Mouse (Mus musculus): Measurements from ENCODE around the gene Tbcb. TPM values are rescaled to one million over a fixed set of nuclear protein-coding genes. Genes with fewer than 3 reads are reported as not detected.

Gene Tbcb
- polyA plus RNA-seq (2012; rRNA removed) = 46.0 and 55.7 TPM in 2 replicates

DNA sequence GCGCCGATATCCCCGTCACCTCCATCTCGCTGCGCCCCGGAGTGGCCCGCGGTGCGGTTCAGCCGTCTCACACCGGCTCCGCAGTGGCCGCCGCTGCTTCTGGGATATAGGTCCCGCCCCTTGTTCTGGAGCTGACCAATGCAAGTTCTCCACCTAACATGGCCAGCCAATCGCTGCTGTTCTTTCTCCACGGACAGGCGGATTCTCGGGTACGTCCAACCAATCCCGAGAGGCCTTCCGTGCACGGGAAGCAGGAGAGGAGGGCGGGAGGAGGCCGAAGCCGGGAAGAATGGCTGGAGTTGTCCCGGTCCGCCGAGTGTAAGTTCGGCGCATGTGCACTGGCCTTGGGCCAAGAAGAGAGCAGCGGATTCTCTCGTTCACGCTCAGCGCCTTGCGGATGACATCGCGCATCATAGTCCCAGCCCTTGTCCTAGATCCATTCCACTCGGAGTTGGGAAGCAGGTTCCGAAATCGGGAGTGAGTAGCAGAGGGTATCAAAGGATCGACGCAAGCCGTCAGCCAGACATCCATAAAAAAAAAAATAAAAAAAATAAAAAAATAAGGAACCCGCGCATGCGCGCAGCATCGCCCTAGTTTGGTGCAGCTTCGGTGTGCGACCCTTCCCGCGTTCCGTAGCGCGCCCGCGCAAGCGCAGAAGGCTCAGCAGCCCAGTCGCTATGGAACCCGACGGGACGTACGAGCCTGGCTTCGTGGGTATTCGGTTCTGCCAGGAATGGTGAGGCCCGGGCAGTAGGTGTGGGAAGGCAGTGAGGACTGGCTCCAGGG, at the start of gene Tbcb, which contains the start of gene Polr2i:
Gene Tbcb (minus strand): TSS at position 604 of the 786 bp plus-strand sequence.
Gene Polr2i (plus strand): TSS at position 280 of the 786 bp plus-strand sequence.

DNA sequence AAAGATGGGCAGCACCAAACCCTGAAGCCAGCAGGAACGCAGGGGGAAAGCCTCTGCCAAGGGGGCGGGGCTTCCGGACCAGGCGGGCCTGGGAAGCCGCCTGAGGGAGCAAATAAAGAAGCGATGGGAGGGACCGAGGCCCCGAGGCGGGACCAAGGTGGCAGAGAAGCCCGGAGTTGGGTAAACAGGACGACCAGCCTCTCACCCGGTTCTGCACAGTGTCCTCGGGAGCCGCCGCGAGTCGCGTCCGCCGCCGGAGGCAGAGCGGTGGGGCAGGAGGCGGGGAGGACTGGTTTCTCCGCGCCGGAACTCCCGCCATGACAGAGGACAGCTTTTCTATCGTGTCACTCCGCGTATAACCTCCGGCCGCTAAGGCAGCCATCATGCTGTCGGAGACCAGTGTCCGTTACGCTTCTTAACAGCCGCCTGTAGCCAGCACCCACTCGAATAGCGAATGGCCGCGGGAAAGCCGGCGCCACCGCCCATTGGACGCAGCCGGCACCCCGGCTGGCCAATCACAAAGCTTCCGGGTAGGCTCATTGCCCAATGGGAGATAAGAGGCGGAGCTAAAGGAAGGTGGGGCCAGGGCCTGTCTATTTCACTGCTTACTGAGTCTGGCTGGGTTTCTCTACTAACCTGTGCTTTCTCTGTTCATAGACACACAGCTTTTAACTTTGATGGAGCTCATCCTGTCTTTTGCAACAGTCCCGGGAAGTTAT, 48.0 kb upstream of the Tbcb start, which contains the start of the genes Thap8 and Wdr62:
Gene Thap8 (plus strand): TSS at position 144 of the 719 bp plus-strand sequence.
Gene Wdr62 (minus strand): TSS at position 469 of the 719 bp plus-strand sequence.

DNA sequence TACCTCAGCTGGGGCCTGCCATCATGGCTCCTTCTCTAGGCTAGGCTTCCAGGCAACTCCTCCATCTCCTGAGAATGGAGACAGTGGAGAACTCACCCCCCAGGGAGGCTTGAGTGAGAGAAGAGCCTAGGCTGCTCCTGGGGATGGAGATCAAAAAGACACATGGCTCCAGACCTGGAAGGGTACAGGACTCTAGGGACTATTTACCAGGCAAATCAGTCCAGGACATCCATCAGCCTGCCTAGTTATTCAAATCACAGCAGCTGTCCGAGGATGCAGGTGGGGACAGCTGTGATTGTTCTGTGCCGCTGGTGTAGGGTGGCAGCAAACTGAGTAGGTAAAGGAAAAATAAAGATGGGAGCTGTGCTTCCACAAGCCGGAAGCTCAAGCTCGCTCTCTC, 3.6 kb upstream of the Tbcb start, which contains the start of gene Ovol3:
Gene Ovol3 (minus strand): TSS at position 101 of the 400 bp plus-strand sequence.

DNA sequence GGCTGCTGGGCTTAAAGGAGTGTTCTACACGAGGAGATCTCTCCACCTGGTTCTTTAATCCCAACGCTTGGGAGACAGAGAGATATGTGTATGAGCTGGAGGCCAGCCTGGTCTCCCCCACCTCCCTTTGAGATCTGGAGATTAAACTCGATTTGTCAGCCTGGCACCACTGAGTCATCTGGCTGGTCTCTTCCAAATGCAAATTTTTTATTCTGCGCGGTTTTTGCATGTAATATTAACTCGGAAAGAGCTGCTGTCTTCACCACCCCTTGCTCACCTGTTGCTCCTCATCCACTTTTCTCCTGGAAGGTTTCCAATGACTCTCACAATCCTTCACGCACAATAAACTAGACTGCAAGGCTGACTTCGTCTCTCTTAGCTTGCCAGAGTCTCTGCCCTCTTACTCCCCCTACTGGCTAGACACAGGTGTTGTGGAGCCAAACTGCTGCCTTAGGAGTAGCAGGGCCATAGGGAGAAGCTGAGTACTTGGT, 33.5 kb downstream of the Tbcb start, which contains the start of gene Capns1:
Gene Capns1 (minus strand): TSS at position 331 of the 491 bp plus-strand sequence.

DNA sequence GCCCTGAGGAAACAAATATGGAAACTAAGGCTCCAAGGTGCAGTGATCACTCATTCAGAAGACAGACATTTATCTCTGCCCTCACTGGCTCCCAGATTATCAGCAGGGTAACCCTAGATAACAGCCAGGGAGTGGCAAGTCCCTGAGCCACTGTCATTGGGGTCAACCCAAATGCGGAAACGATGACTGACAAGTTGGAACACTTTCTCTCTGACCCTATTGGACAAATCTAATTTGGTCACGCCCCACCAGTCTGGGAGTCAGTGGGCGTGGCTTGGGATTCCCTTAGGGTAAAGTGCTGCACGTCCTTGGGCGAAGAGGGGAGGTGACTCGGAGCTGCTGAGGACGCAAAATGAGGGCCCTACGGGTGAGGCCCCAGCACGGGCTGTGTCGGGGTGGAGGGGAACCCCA, 48.2 kb downstream of the Tbcb start, which contains the start of gene Cox7a1:
Gene Cox7a1 (plus strand): TSS at position 266 of the 411 bp plus-strand sequence.

Other genes starting within 250 kb of the Tbcb start
- gene Zfp568, start 248.3 kb downstream of the Tbcb start, polyA plus RNA-seq (2012; rRNA removed) = 3.8 and 4.0 TPM in 2 replicates
- gene Zfp14, start 180.9 kb downstream of the Tbcb start, polyA plus RNA-seq (2012; rRNA removed) = 1.1 and 1.2 TPM in 2 replicates
- gene Zfp82, start 159.4 kb downstream of the Tbcb start, polyA plus RNA-seq (2012; rRNA removed) = 0.29 and 0.35 TPM in 2 replicates
- not detected in 2 replicates for gene Gm26920, start 141.9 kb downstream of the Tbcb start, polyA plus RNA-seq (2012; rRNA removed)
- gene Zfp566, start 141.7 kb downstream of the Tbcb start, polyA plus RNA-seq (2012; rRNA removed) = 0.57 and 1.9 TPM in 2 replicates
- gene Zfp260, start 137.5 kb downstream of the Tbcb start, polyA plus RNA-seq (2012; rRNA removed) = 7.9 and 8.4 TPM in 2 replicates
- gene Zfp382, start 110.3 kb downstream of the Tbcb start, polyA plus RNA-seq (2012; rRNA removed) = 0.38 and 1.9 TPM in 2 replicates
- gene Zfp146, start 62.5 kb downstream of the Tbcb start, polyA plus RNA-seq (2012; rRNA removed) = 6.3 and 8.4 TPM in 2 replicates
- gene Cox7a1, start 48.1 kb downstream of the Tbcb start, polyA plus RNA-seq (2012; rRNA removed) = 48.3 and 56.0 TPM in 2 replicates
- 791 and 1,080 TPM in 2 replicates for gene Capns1, start 33.5 kb downstream of the Tbcb start, polyA plus RNA-seq (2012; rRNA removed)
- gene Polr2i, start 324 bp downstream of the Tbcb start, polyA plus RNA-seq (2012; rRNA removed) = 86.6 and 107 TPM in 2 replicates
- not detected in 2 replicates for gene Ovol3, start 3.5 kb upstream of the Tbcb start, polyA plus RNA-seq (2012; rRNA removed)
- gene Thap8, start 47.8 kb upstream of the Tbcb start, polyA plus RNA-seq (2012; rRNA removed) = 0.12 and 0.19 TPM in 2 replicates
- 20.8 and 23.2 TPM in 2 replicates for gene Wdr62, start 48.1 kb upstream of the Tbcb start, polyA plus RNA-seq (2012; rRNA removed)
- gene Clip3, start 59.5 kb upstream of the Tbcb start, polyA plus RNA-seq (2012; rRNA removed) = 11.3 and 14.7 TPM in 2 replicates
- gene Alkbh6, start 76.4 kb upstream of the Tbcb start, polyA plus RNA-seq (2012; rRNA removed) = 165 and 192 TPM in 2 replicates
- gene Syne4, start 82.5 kb upstream of the Tbcb start, polyA plus RNA-seq (2012; rRNA removed) = 11.0 and 13.9 TPM in 2 replicates
- gene E130208F15Rik, start 89.5 kb upstream of the Tbcb start, polyA plus RNA-seq (2012; rRNA removed) = 1.2 and 1.4 TPM in 2 replicates
- 26.8 and 37.9 TPM in 2 replicates for gene Sdhaf1, start 91.6 kb upstream of the Tbcb start, polyA plus RNA-seq (2012; rRNA removed)
- 25.6 and 26.3 TPM in 2 replicates for gene Lrfn3, start 130.5 kb upstream of the Tbcb start, polyA plus RNA-seq (2012; rRNA removed)
- gene Tyrobp, start 181.5 kb upstream of the Tbcb start, polyA plus RNA-seq (2012; rRNA removed) = 54.3 and 84.5 TPM in 2 replicates
- gene Hcst, start 187.6 kb upstream of the Tbcb start, polyA plus RNA-seq (2012; rRNA removed) = 12.2 and 17.0 TPM in 2 replicates
- gene Nfkbid, start 189.5 kb upstream of the Tbcb start, polyA plus RNA-seq (2012; rRNA removed) = 7.8 and 8.1 TPM in 2 replicates
- 49.6 and 52.2 TPM in 2 replicates for gene Aplp1, start 213.3 kb upstream of the Tbcb start, polyA plus RNA-seq (2012; rRNA removed)
- gene Kirrel2, start 225.4 kb upstream of the Tbcb start, polyA plus RNA-seq (2012; rRNA removed) = 0.35 and 0.52 TPM in 2 replicates
- 0.03 and 0.80 TPM in 2 replicates for gene Nphs1, start 226.0 kb upstream of the Tbcb start, polyA plus RNA-seq (2012; rRNA removed)

Measured in colon, adult 2 months (tissue).